Mouse (Mus musculus) layer of hippocampus, adult 18-20 months (tissue): Measurements from ENCODE around the gene Slc5a3. TPM values are rescaled to one million over a fixed set of nuclear protein-coding genes. Genes with fewer than 3 reads are reported as not detected.

Source experiments
- DNase-seq, 2 experiments: peaks; one replicate each; pipeline ENCODE4 v3.0.0; 2022; ENCODE audit warnings: low spot score in 2 of 2
- total RNA-seq, 2 experiments: library from RNA; stranded (reverse); gene quantifications; 2 replicates each; pipeline ENCODE4 v1.2.3; 2021

Slc5a3 gene
- total RNA-seq, 2 experiments from 2014 or later, result 44.7 to 45.6 TPM

GRCm38 (mm10) chr16:92117337-92118209, 59.5 kb downstream of the Slc5a3 start:
- no peak for DNase-seq

GRCm38 (mm10) chr16:92119013-92119515, 60.9 kb downstream of the Slc5a3 start:
- DNase-seq, result no peak

GRCm38 (mm10) chr16:92120899-92121531, 62.9 kb downstream of the Slc5a3 start:
- no peak for DNase-seq

- DNase-seq, result no peak
Observed at GRCm38 (mm10) chr16:92127226-92127625, 69.1 kb downstream of the Slc5a3 start.

DNA sequence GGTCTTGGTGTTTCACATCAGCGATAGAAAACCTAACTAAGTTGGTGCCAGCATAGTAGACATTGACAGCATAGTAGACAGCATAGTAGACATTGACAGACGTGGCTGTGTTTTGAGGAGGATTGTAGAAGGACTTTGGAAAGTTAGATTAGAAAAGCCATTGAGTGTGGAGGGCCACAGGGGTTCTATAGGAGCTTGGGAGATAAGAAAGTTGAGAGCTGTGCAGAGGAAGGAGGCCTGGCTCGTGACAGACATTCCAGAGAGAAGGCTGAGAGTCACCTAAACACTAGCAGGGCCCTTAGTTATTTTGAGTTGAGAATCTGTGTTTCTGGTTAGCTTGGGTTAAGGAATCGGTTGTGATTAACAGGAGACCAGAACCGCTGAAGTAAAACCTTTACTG, 69.5 kb downstream of the Slc5a3 start:
- DNase-seq, result no peak

DNA sequence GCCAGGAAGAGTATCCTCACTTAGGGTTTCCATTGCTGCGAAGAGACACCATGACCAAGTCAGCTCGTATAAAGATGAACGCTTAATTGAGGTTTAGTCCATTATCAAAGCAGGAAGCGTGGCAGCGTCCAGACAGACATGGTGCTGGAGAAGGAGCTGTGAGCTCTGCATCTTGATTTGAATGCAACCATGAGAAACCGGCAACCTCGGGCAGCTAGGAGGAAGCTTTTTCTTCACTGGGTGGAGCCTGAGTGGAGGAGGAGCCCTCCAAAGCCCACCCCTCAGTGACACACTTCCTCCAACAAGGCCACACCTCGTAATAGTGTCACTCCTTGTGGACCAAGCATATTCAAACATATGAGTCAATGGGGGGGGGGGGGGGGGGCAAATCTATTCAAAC, 71.7 kb downstream of the Slc5a3 start:
- no peak for DNase-seq

DNA sequence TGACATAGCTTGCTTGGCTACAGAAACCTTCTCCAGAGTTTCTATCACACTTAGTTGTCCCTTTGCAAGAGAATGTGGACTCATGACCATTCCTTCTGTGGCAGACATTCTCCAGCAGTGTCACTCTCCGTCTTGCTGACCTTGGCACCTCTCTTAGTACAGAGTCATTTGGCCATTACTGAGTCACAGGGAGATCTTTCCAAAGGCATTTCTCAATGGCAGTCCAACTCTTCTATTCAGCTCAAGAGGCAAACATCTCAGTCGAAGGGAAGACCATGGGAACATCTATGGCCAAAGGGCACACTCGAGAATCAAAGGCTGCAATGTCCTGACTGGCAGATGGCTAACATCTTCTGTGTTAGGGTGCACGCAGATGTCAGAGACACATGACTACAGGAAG, 74.4 kb downstream of the Slc5a3 start:
- DNase-seq, result no peak

DNA sequence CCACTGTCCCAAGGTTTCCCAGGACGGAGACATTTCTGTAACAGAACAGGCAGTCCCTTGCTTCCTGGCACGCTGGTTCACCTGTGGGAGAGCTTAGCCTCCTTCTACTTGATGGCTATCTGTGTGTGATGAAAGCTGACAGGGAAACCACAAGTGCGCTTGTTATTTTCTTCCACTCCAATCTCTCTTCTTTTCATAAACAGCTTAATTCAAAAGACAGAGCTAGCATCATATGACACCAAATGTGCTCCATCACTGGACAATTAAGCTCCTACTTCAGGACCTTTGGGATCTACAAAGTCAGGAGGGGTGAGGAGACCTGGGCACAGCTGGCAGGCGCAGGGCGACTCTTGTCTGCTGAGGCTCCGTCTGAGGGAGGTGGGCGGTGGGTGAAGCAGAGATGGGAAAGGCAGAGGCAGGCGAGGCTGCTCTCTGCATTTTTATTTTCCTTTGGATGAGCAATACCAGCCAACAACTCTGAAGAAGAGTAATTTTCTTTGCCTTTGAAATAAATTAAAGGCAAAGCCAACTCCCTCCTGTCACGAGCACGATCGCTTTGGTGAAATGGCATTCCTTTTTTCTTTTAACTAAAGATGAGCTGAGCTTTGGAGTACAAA, 76.1 kb downstream of the Slc5a3 start:
- DNase-seq, result no peak

GRCm38 (mm10) chr16:92136275-92136674, 78.2 kb downstream of the Slc5a3 start:
- no peak for DNase-seq

Other genes with a start within 250 kb of the Slc5a3 start
- gene Mrps6, start 52 bp upstream of the Slc5a3 start, total RNA-seq, result 10 to 100 TPM; 53.1 to 58.0 TPM
- not detected for gene Gm49711, start within 50 bp of the Slc5a3 start, total RNA-seq
- gene Kcne2, start 234.1 kb downstream of the Slc5a3 start, total RNA-seq, result 1 to 10 TPM in 1 of 2 experiments, not detected in 1; 1.3 TPM
- gene Smim11, start 243.0 kb downstream of the Slc5a3 start, total RNA-seq, result 10 to 100 TPM; 17.1 to 23.6 TPM